Mouse (Mus musculus) naive thymus-derived CD4-positive, alpha-beta T cell, adult 2 months (primary cell): ENCODE measurements around the gene Slc25a19.
A peak's percentile ranks its signal among the peaks of the same experiment; 100 is the strongest.
"Not testable (repeated sequence)": the region's sequence is repeated elsewhere in the genome, so short reads cannot be mapped to it uniquely, and the experiment has no call there.

Experiments used
- DNase-seq: peaks from one replicate; pipeline ENCODE4 v3.0.0-alpha.2; 2011; ENCODE audit warnings: low read depth

The Slc25a19 gene

GRCm38 (mm10) chr11:115627705-115628464 lies at the start of gene Slc25a19:
TSS of gene Slc25a19 (minus strand) at chr11:115628295.
- peak; percentile 99 for DNase-seq

GRCm38 (mm10) chr11:115677511-115677910 lies 49.4 kb upstream of the Slc25a19 start:
- DNase-seq: no peak

GRCm38 (mm10) chr11:115676738-115677137 lies 48.6 kb upstream of the Slc25a19 start:
- DNase-seq: no peak

GRCm38 (mm10) chr11:115674235-115674865 lies 46.3 kb upstream of the Slc25a19 start:
- DNase-seq: no peak

GRCm38 (mm10) chr11:115673471-115674234 lies 45.6 kb upstream of the Slc25a19 start:
- no peak for DNase-seq

- peak; percentile 28 for DNase-seq
Measured at GRCm38 (mm10) chr11:115672226-115672987, 44.3 kb upstream of the Slc25a19 start.

GRCm38 (mm10) chr11:115670451-115671050 lies 42.5 kb upstream of the Slc25a19 start:
- DNase-seq: no peak

- DNase-seq: peak; percentile 55
Measured at GRCm38 (mm10) chr11:115663676-115664335, 35.7 kb upstream of the Slc25a19 start.

GRCm38 (mm10) chr11:115660376-115660775 lies 32.3 kb upstream of the Slc25a19 start:
- DNase-seq: no peak

- no peak for DNase-seq
Measured at GRCm38 (mm10) chr11:115658521-115658920, 30.4 kb upstream of the Slc25a19 start.

- DNase-seq: no peak
Measured at GRCm38 (mm10) chr11:115654128-115654527, 26.0 kb upstream of the Slc25a19 start.

GRCm38 (mm10) chr11:115653194-115653593 lies 25.1 kb upstream of the Slc25a19 start:
- no peak for DNase-seq

GRCm38 (mm10) chr11:115651680-115652079 lies 23.6 kb upstream of the Slc25a19 start:
- no peak for DNase-seq

GRCm38 (mm10) chr11:115649706-115650105 lies 21.6 kb upstream of the Slc25a19 start:
- no peak for DNase-seq

GRCm38 (mm10) chr11:115647459-115647858 lies 19.4 kb upstream of the Slc25a19 start:
- peak; percentile 88 for DNase-seq

- DNase-seq: no peak
Measured at GRCm38 (mm10) chr11:115646439-115646838, 18.3 kb upstream of the Slc25a19 start.

- not testable (repeated sequence) for DNase-seq
Measured at GRCm38 (mm10) chr11:115645498-115645897, 17.4 kb upstream of the Slc25a19 start.

- DNase-seq: no peak
Measured at GRCm38 (mm10) chr11:115644308-115644707, 16.2 kb upstream of the Slc25a19 start.

- DNase-seq: peak; percentile 63
Measured at GRCm38 (mm10) chr11:115643265-115643664, 15.2 kb upstream of the Slc25a19 start.

- no peak for DNase-seq
Measured at GRCm38 (mm10) chr11:115642705-115643104, 14.6 kb upstream of the Slc25a19 start.

GRCm38 (mm10) chr11:115641664-115642036 lies 13.6 kb upstream of the Slc25a19 start:
- DNase-seq: no peak
